Mouse (Mus musculus): Measurements from ENCODE around the gene Lrrc8d.

DNA sequence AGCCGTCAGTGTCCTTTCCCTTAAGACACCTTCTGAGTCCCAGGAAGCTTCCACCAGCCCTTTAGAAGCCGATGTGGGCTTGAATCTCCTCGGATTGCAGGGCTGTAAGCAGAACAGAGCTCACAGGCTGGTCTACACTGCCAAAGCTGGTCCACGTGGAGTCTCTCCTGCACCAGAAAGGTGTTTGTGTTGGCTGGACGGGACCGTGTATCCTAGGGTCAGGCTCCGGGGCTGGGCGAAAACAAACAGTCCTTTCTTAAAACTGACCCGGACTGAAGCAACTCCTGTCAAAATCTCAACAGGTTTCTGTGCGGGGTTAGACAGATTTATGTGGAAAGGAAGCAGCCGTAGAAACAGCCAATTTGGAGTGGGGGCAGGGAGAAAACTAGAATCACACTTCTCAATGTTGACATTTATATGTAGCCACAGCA, 48.2 kb upstream of the Lrrc8d start:
- no peak for TF ChIP-seq CTCF (IDR thresholded peaks at IDR 0.05)
- TF ChIP-seq EP300 (IDR thresholded peaks at IDR 0.05), result no peak
